Mouse (Mus musculus): ENCODE data around the gene Spats2l. TPM values are rescaled to one million over a fixed set of nuclear protein-coding genes. Genes with fewer than 3 reads are reported as not detected.

Gene Spats2l
- total RNA-seq (2021) = 10 to 100 TPM; 10.3 to 15.9 TPM
- long read RNA-seq, experiment 1, partial matches to known transcripts = 5 of 19 reads
- long read RNA-seq, experiment 1, other reads (novel, unspliced or antisense) = 10 of 19 reads
- long read RNA-seq, experiment 2, partial matches to known transcripts = 1 of 6 reads
- long read RNA-seq, experiment 2, other reads (novel, unspliced or antisense) = 4 of 6 reads

- DNase-seq = peak; percentile 29
These were observed at the start of gene Spats2l for GRCm38 (mm10) chr1:57774001-57774667. Spats2l (plus strand) TSS chr1:57774162.

- DNase-seq = no peak
These were observed 48.7 kb upstream of the Spats2l start for GRCm38 (mm10) chr1:57725268-57725667.

- DNase-seq = no peak
These were observed 38.1 kb upstream of the Spats2l start for GRCm38 (mm10) chr1:57735877-57736276.

GRCm38 (mm10) chr1:57741740-57742139, 32.2 kb upstream of the Spats2l start:
- DNase-seq = no peak

GRCm38 (mm10) chr1:57742266-57742665, 31.7 kb upstream of the Spats2l start:
- DNase-seq = no peak

GRCm38 (mm10) chr1:57751781-57752180, 22.2 kb upstream of the Spats2l start:
- no peak for DNase-seq

GRCm38 (mm10) chr1:57766396-57766795, 7.6 kb upstream of the Spats2l start:
- DNase-seq = no peak

GRCm38 (mm10) chr1:57773326-57773725, 636 bp upstream of the Spats2l start:
- no peak for DNase-seq

GRCm38 (mm10) chr1:57774668-57775495, 920 bp downstream of the Spats2l start:
- DNase-seq = peak; percentile 76

- DNase-seq = no peak
These were observed 1.5 kb downstream of the Spats2l start for GRCm38 (mm10) chr1:57775496-57775790.

- DNase-seq = no peak
These were observed 2.8 kb downstream of the Spats2l start for GRCm38 (mm10) chr1:57776671-57777281.

- DNase-seq = no peak
These were observed 10.3 kb downstream of the Spats2l start for GRCm38 (mm10) chr1:57784300-57784699.

GRCm38 (mm10) chr1:57789831-57790230, 15.9 kb downstream of the Spats2l start:
- DNase-seq = no peak

- no peak for DNase-seq
These were observed 18.2 kb downstream of the Spats2l start for GRCm38 (mm10) chr1:57792212-57792611.

- DNase-seq = no peak
These were observed 21.9 kb downstream of the Spats2l start for GRCm38 (mm10) chr1:57795838-57796237.

GRCm38 (mm10) chr1:57799398-57799797, 25.4 kb downstream of the Spats2l start:
- DNase-seq = no peak

GRCm38 (mm10) chr1:57800846-57801245, 26.9 kb downstream of the Spats2l start:
- no peak for DNase-seq

- no peak for DNase-seq
These were observed 32.2 kb downstream of the Spats2l start for GRCm38 (mm10) chr1:57806126-57806525.

- DNase-seq = no peak
These were observed 33.9 kb downstream of the Spats2l start for GRCm38 (mm10) chr1:57807882-57808281.

- DNase-seq = no peak
These were observed 36.3 kb downstream of the Spats2l start for GRCm38 (mm10) chr1:57810221-57810620.

- no peak for DNase-seq
These were observed 43.1 kb downstream of the Spats2l start for GRCm38 (mm10) chr1:57817103-57817502.

GRCm38 (mm10) chr1:57820428-57820997, 46.6 kb downstream of the Spats2l start:
- no peak for DNase-seq
